Mouse (Mus musculus) midbrain, embryonic 12.5 days (tissue): ENCODE results near the gene Hoxb3. TPM values are rescaled to one million over a fixed set of nuclear protein-coding genes. Genes with fewer than 3 reads are reported as not detected.

Source experiments
- ATAC-seq: fragments of 200-750 bp; cut with Nextera tagmentation; 2 replicates; pipeline ENCODE4 v1.8.0; 2017; ENCODE audit warnings: low read depth, moderate TSS enrichment, moderate library complexity; ENCODE audit not compliant: low FRiP score
- H3K27ac ChIP-seq: fragments of 300-500 bp; sonication (generic); replicated peaks from 2 replicates; pipeline ENCODE4 v1.5.1; 2016; ENCODE audit warnings: mild to moderate bottlenecking
- H3K27me3 ChIP-seq: fragments of 300-500 bp; sonication (generic); 2 replicates; pipeline ENCODE4 v1.6.1; 2016; ENCODE audit warnings: mild to moderate bottlenecking
- H3K36me3 ChIP-seq: fragments of 300-500 bp; sonication (generic); 2 replicates; pipeline ENCODE4 v1.6.1; 2016
- H3K4me1 ChIP-seq: fragments of 300-500 bp; sonication (generic); 2 replicates; pipeline ENCODE4 v1.6.1; 2016
- H3K4me2 ChIP-seq: fragments of 300-500 bp; sonication (generic); replicated peaks from 2 replicates; pipeline ENCODE4 v1.6.1; 2016; ENCODE audit warnings: mild to moderate bottlenecking, moderate library complexity
- H3K4me3 ChIP-seq: fragments of 300-500 bp; sonication (generic); 2 replicates; pipeline ENCODE4 v1.5.1; 2016; ENCODE audit warnings: mild to moderate bottlenecking
- H3K9ac ChIP-seq: fragments of 300-500 bp; sonication (generic); replicated peaks from 2 replicates; pipeline ENCODE4 v1.6.1; 2016; ENCODE audit warnings: mild to moderate bottlenecking, moderate library complexity
- H3K9me3 ChIP-seq: fragments of 300-500 bp; sonication (generic); 2 replicates; pipeline ENCODE4 v1.6.1; 2016; ENCODE audit warnings: mild to moderate bottlenecking
- WGBS: fragments of 180-500 bp; shearing (Covaris S2); methylation state at CpG from one replicate; pipeline ENCODE4 v1.1.7; 2016; 5-methylcytosine and 5-hydroxymethylcytosine counted together
- polyA plus RNA-seq: library from polyadenylated mRNA; unstranded; fragments of >200 nt; fragmentation: Nextera tagmentation; extraction: Ambion mirVana; gene quantifications from 2 replicates; pipeline ENCODE4 v1.2.1, GENCODE M21; 2016

Hoxb3 gene
- polyA plus RNA-seq, 1 experiment from 2014 or later, result not detected

- H3K9ac ChIP-seq, result 0 out of 2 replicates have a peak overlapping the region, but pooled peaks have one; percentile 15
- no peaks in the 10 kb centered on the region for H3K36me3 ChIP-seq
- WGBS, result under 1% methylated on average over 34 of the region's 45 CpGs
- H3K27ac ChIP-seq, result no peak overlapping the region
- H3K9me3 ChIP-seq, result no peaks in the 10 kb centered on the region
- ATAC-seq, result no peak
- H3K27me3 ChIP-seq, result peaks cover 100% of the 10 kb centered on the region
- H3K4me3 ChIP-seq, result peak overlapping the region; percentile 35
- peaks cover 9% of the 10 kb centered on the region for H3K4me1 ChIP-seq
- peak overlapping the region; percentile 52 for H3K4me2 ChIP-seq
Measured at GRCm38 (mm10) chr11:96318368-96319070, 4.6 kb upstream of the Hoxb3 start.

- WGBS, result under 1% methylated on average over 32 of the region's 34 CpGs
- H3K36me3 ChIP-seq, result no peaks in the 10 kb centered on the region
- no peak overlapping the region for H3K27ac ChIP-seq
- H3K9me3 ChIP-seq, result no peaks in the 10 kb centered on the region
- 0 out of 2 replicates have a peak overlapping the region, but pooled peaks have one; percentile 15 for H3K9ac ChIP-seq
- no peak for ATAC-seq
- H3K4me3 ChIP-seq, result peak overlapping the region; percentile 35
- peaks cover 100% of the 10 kb centered on the region for H3K27me3 ChIP-seq
- H3K4me2 ChIP-seq, result peak overlapping the region; percentile 52
- peaks cover 9% of the 10 kb centered on the region for H3K4me1 ChIP-seq
Measured at GRCm38 (mm10) chr11:96319071-96319902, 3.8 kb upstream of the Hoxb3 start.

- Histone ChIP-seq H3K9me3 (no peaks in the 10 kb centered on the region), H3K36me3 (no peaks in the 10 kb centered on the region), H3K4me3 (no peak overlapping the region), H3K4me1 (peaks cover 9% of the 10 kb centered on the region), H3K4me2 (no peak overlapping the region), H3K9ac (no peak overlapping the region), H3K27ac (no peak overlapping the region), H3K27me3 (peaks cover 100% of the 10 kb centered on the region)
- under 1% methylated on average over 28 of the region's 29 CpGs for WGBS
- no peak for ATAC-seq
Measured at GRCm38 (mm10) chr11:96319910-96320309, 3.2 kb upstream of the Hoxb3 start.

GRCm38 (mm10) chr11:96320688-96321087 lies 2.4 kb upstream of the Hoxb3 start:
- no peak for ATAC-seq
- Histone ChIP-seq H3K4me3 (no peak overlapping the region), H3K4me1 (peaks cover 9% of the 10 kb centered on the region), H3K27me3 (peaks cover 100% of the 10 kb centered on the region), H3K27ac (no peak overlapping the region), H3K36me3 (no peaks in the 10 kb centered on the region), H3K9ac (no peak overlapping the region), H3K4me2 (no peak overlapping the region), H3K9me3 (no peaks in the 10 kb centered on the region)
- 2% methylated on average over 17 of the region's 17 CpGs for WGBS

- no peak overlapping the region for H3K27ac ChIP-seq
Measured at GRCm38 (mm10) chr11:96321846-96322245, 1.3 kb upstream of the Hoxb3 start.

GRCm38 (mm10) chr11:96322738-96323137 lies 388 bp upstream of the Hoxb3 start:
- Histone ChIP-seq H3K9me3 (no peaks in the 10 kb centered on the region), H3K4me1 (peaks cover 9% of the 10 kb centered on the region), H3K27me3 (peaks cover 100% of the 10 kb centered on the region), H3K4me3 (no peak overlapping the region), H3K36me3 (no peaks in the 10 kb centered on the region), H3K9ac (no peak overlapping the region), H3K4me2 (no peak overlapping the region), H3K27ac (no peak overlapping the region)
- WGBS, result 7% methylated on average over 6 of the region's 6 CpGs
- ATAC-seq, result no peak

More at GRCm38 (mm10) chr11:96321846-96322245, 1.3 kb upstream of the Hoxb3 start:
- Histone ChIP-seq H3K27me3 (peaks cover 100% of the 10 kb centered on the region), H3K4me3 (no peak overlapping the region), H3K4me2 (no peak overlapping the region), H3K36me3 (no peaks in the 10 kb centered on the region), H3K4me1 (peaks cover 9% of the 10 kb centered on the region), H3K9me3 (no peaks in the 10 kb centered on the region), H3K9ac (no peak overlapping the region)
- no peak for ATAC-seq
- WGBS, result 6% methylated on average over 5 of the region's 5 CpGs

- H3K4me3 ChIP-seq, result no peak overlapping the region
- H3K36me3 ChIP-seq, result no peaks in the 10 kb centered on the region
- no peaks in the 10 kb centered on the region for H3K9me3 ChIP-seq
- no peak overlapping the region for H3K27ac ChIP-seq
- H3K4me2 ChIP-seq, result no peak overlapping the region
- WGBS, result under 1% methylated on average over 5 of the region's 5 CpGs
- no peak overlapping the region for H3K9ac ChIP-seq
- peaks cover 100% of the 10 kb centered on the region for H3K27me3 ChIP-seq
- no peak for ATAC-seq
- H3K4me1 ChIP-seq, result 0 out of 2 replicates have a peak, but pooled peaks cover under 1% of the 10 kb centered on the region
Measured at GRCm38 (mm10) chr11:96324125-96324524, 999 bp downstream of the Hoxb3 start.

GRCm38 (mm10) chr11:96324965-96325364 lies 1.8 kb downstream of the Hoxb3 start:
- WGBS, result 2% methylated on average over 8 of the region's 8 CpGs
- no peaks in the 10 kb centered on the region for H3K36me3 ChIP-seq
- H3K4me3 ChIP-seq, result no peak overlapping the region
- peaks cover 100% of the 10 kb centered on the region for H3K27me3 ChIP-seq
- ATAC-seq, result no peak
- no peak overlapping the region for H3K9ac ChIP-seq
- no peaks in the 10 kb centered on the region for H3K9me3 ChIP-seq
- H3K27ac ChIP-seq, result no peak overlapping the region
- H3K4me1 ChIP-seq, result no peaks in the 10 kb centered on the region
- no peak overlapping the region for H3K4me2 ChIP-seq

- ATAC-seq, result no peak
- Histone ChIP-seq H3K4me2 (no peak overlapping the region), H3K36me3 (no peaks in the 10 kb centered on the region), H3K9ac (no peak overlapping the region), H3K27ac (no peak overlapping the region), H3K4me1 (no peaks in the 10 kb centered on the region), H3K4me3 (no peak overlapping the region), H3K9me3 (no peaks in the 10 kb centered on the region), H3K27me3 (peaks cover 100% of the 10 kb centered on the region)
- WGBS, result 2% methylated on average over 22 of the region's 22 CpGs
Measured at GRCm38 (mm10) chr11:96325747-96326212, 2.7 kb downstream of the Hoxb3 start.

- no peak for ATAC-seq
- Histone ChIP-seq H3K27me3 (peaks cover 100% of the 10 kb centered on the region), H3K4me3 (no peak overlapping the region), H3K4me2 (no peak overlapping the region), H3K9ac (no peak overlapping the region), H3K4me1 (no peaks in the 10 kb centered on the region), H3K9me3 (no peaks in the 10 kb centered on the region), H3K36me3 (no peaks in the 10 kb centered on the region), H3K27ac (no peak overlapping the region)
- 2% methylated on average over 12 of the region's 12 CpGs for WGBS
Measured at GRCm38 (mm10) chr11:96326705-96327104, 3.6 kb downstream of the Hoxb3 start.

- no peaks in the 10 kb centered on the region for H3K36me3 ChIP-seq
- H3K9ac ChIP-seq, result no peak overlapping the region
- H3K4me1 ChIP-seq, result no peaks in the 10 kb centered on the region
- no peaks in the 10 kb centered on the region for H3K9me3 ChIP-seq
- no peak for ATAC-seq
- peaks cover 100% of the 10 kb centered on the region for H3K27me3 ChIP-seq
- no peak overlapping the region for H3K4me2 ChIP-seq
- 2% methylated on average over 7 of the region's 7 CpGs for WGBS
- no peak overlapping the region for H3K4me3 ChIP-seq
- H3K27ac ChIP-seq, result no peak overlapping the region
Measured at GRCm38 (mm10) chr11:96327122-96327521, 4.0 kb downstream of the Hoxb3 start.

- Histone ChIP-seq H3K4me1 (0 out of 2 replicates have a peak, but pooled peaks cover 2% of the 10 kb centered on the region), H3K4me2 (no peak overlapping the region), H3K27me3 (peaks cover 100% of the 10 kb centered on the region), H3K9ac (no peak overlapping the region), H3K4me3 (no peak overlapping the region), H3K36me3 (no peaks in the 10 kb centered on the region), H3K27ac (no peak overlapping the region), H3K9me3 (no peaks in the 10 kb centered on the region)
- WGBS, result 0% methylated on average over 5 of the region's 5 CpGs
- ATAC-seq, result no peak
Measured at GRCm38 (mm10) chr11:96327750-96328149, 4.6 kb downstream of the Hoxb3 start.
